8 mouse cellular contexts compared by ENCODE assay signal in genomic region chr6:136804705-136805408, GRCm38 (mm10). TPM values are rescaled to one million over a fixed set of nuclear protein-coding genes. Genes with fewer than 3 reads are reported as not detected.
DNase-seq lines count a peak whose midpoint lies in the region; ATAC-seq lines count a peak whose summit lies in the region.

No protein-coding gene starts in this region.

- no peak for DNase-seq in kidney, adult 8-10 months
- peak; percentile 77 for DNase-seq in NIH3T3 (ENCODE audit: low read depth)
- DNase-seq in hindbrain, embryonic 11.5 days (ENCODE audit: low spot score): peak; percentile 36
- DNase-seq in adrenal gland, postnatal 10 days: no peak
- no peak for DNase-seq in frontal cortex, postnatal 36 days (ENCODE audit: low spot score in 2 of 2)
- DNase-seq in layer of hippocampus, adult 9-10 months (ENCODE audit: low spot score): no peak

- H3K4me2 ChIP-seq in kidney, embryonic 14.5 days (replicated peaks; ENCODE audit: low read depth, low read length): peak overlapping the region; percentile 89
- peak overlapping the region; percentile 83 for H3K4me2 ChIP-seq in hindbrain, embryonic 11.5 days (replicated peaks; ENCODE audit: low read depth, low read length)
- H3K4me2 ChIP-seq in midbrain, embryonic 12.5 days (replicated peaks): peak overlapping the region; percentile 78

- no peaks in the 10 kb centered on the region for H3K27me3 ChIP-seq in kidney, embryonic 14.5 days (ENCODE audit: control insufficient read depth, insufficient read depth, low read length)
- no peaks in the 10 kb centered on the region for H3K27me3 ChIP-seq in hindbrain, embryonic 11.5 days (ENCODE audit: control insufficient read depth, insufficient read depth, low read length)
- H3K27me3 ChIP-seq in midbrain, embryonic 12.5 days: 0 out of 2 replicates have a peak, but pooled peaks cover 3% of the 10 kb centered on the region

- H3K36me3 ChIP-seq in kidney, embryonic 14.5 days (ENCODE audit: control insufficient read depth, insufficient read depth, low read length): no peaks in the 10 kb centered on the region; the same call in 1 of the 2 replicates
- H3K36me3 ChIP-seq in hindbrain, embryonic 11.5 days (ENCODE audit: control insufficient read depth, insufficient read depth, low read length): no peaks in the 10 kb centered on the region
- no peaks in the 10 kb centered on the region for H3K36me3 ChIP-seq in midbrain, embryonic 12.5 days

- H3K9me3 ChIP-seq in kidney, embryonic 14.5 days (ENCODE audit: control insufficient read depth, low read length): no peaks in the 10 kb centered on the region
- H3K9me3 ChIP-seq in hindbrain, embryonic 11.5 days (ENCODE audit: control insufficient read depth, low read length): no peaks in the 10 kb centered on the region
- no peaks in the 10 kb centered on the region for H3K9me3 ChIP-seq in midbrain, embryonic 12.5 days

- WGBS in kidney, embryonic 14.5 days: 35% methylated on average over 9 of the region's 9 CpGs
- WGBS in hindbrain, embryonic 11.5 days: 38% methylated on average over 9 of the region's 9 CpGs
- 40% methylated on average over 9 of the region's 9 CpGs for WGBS in midbrain, embryonic 12.5 days

- H3K9ac ChIP-seq in kidney, embryonic 14.5 days (ENCODE audit: low read depth, low read length): peak overlapping the region; percentile 96
- peak overlapping the region; percentile 99; the same call in 1 of the 2 replicates for H3K9ac ChIP-seq in hindbrain, embryonic 11.5 days (ENCODE audit: low read depth, low read length)
- H3K9ac ChIP-seq in midbrain, embryonic 12.5 days (replicated peaks): peak overlapping the region; percentile 95

- H3K27ac ChIP-seq in kidney, embryonic 14.5 days (ENCODE audit: low read depth, low read length): peak overlapping the region; percentile 100
- peak overlapping the region; percentile 100 for H3K27ac ChIP-seq in hindbrain, embryonic 11.5 days (ENCODE audit: low read depth, low read length)
- H3K27ac ChIP-seq in midbrain, embryonic 12.5 days (replicated peaks): peak overlapping the region; percentile 100

- H3K4me1 ChIP-seq in kidney, embryonic 14.5 days (ENCODE audit: control insufficient read depth, insufficient read depth, low read length): peaks cover 15% of the 10 kb centered on the region
- H3K4me1 ChIP-seq in hindbrain, embryonic 11.5 days (replicated peaks; ENCODE audit: control insufficient read depth, insufficient read depth, low read length): peaks cover 4% of the 10 kb centered on the region
- H3K4me1 ChIP-seq in midbrain, embryonic 12.5 days: peaks cover 32% of the 10 kb centered on the region

- H3K4me3 ChIP-seq in kidney, embryonic 14.5 days (ENCODE audit: low read length): peak overlapping the region; percentile 83
- peak overlapping the region; percentile 69; the same call in 1 of the 2 replicates for H3K4me3 ChIP-seq in hindbrain, embryonic 11.5 days (ENCODE audit: low read depth, low read length)
- peak overlapping the region; percentile 73 for H3K4me3 ChIP-seq in midbrain, embryonic 12.5 days

- ATAC-seq in kidney, embryonic 14.5 days (ENCODE audit: low FRiP score, low TSS enrichment): no peak
- no peak for ATAC-seq in hindbrain, embryonic 11.5 days (ENCODE audit: low FRiP score)
- ATAC-seq in midbrain, embryonic 12.5 days (ENCODE audit: low FRiP score, low read depth): no peak

RNA-seq across cellular contexts. Expression of gene Hist4h4, which starts 0.6 kb away (rescaled TPM):
- polyA plus RNA-seq in kidney, embryonic 14.5 days (2014; fragmentation: Nextera tagmentation; extraction: Ambion mirVana): 1.2 and 2.3 TPM in 2 replicates
- polyA plus RNA-seq in hindbrain, embryonic 11.5 days (2014; fragmentation: Nextera tagmentation; extraction: Ambion mirVana): 0.69 and 0.95 TPM in 2 replicates
- 0.84 and 0.94 TPM in 2 replicates for polyA plus RNA-seq in midbrain, embryonic 12.5 days (2016; fragmentation: Nextera tagmentation; extraction: Ambion mirVana)
- total RNA-seq in adrenal gland, postnatal 10 days (2021): 10 to 100 TPM; 28.3 to 29.2 TPM

RNA-seq across cellular contexts. Expression of gene H2afj, which starts 3.2 kb away (rescaled TPM):
- polyA plus RNA-seq in kidney, embryonic 14.5 days (2014; fragmentation: Nextera tagmentation; extraction: Ambion mirVana): 96.0 and 104 TPM in 2 replicates
- 100 and 105 TPM in 2 replicates for polyA plus RNA-seq in hindbrain, embryonic 11.5 days (2014; fragmentation: Nextera tagmentation; extraction: Ambion mirVana)
- 114 and 117 TPM in 2 replicates for polyA plus RNA-seq in midbrain, embryonic 12.5 days (2016; fragmentation: Nextera tagmentation; extraction: Ambion mirVana)
- 10 to 100 TPM; 71.1 to 85.2 TPM for total RNA-seq in adrenal gland, postnatal 10 days (2021)

RNA-seq across cellular contexts. Expression of gene BC049715, which starts 22.6 kb away (rescaled TPM):
- 1.7 and 1.9 TPM in 2 replicates for polyA plus RNA-seq in kidney, embryonic 14.5 days (2014; fragmentation: Nextera tagmentation; extraction: Ambion mirVana)
- 0.90 and 2.3 TPM in 2 replicates for polyA plus RNA-seq in hindbrain, embryonic 11.5 days (2014; fragmentation: Nextera tagmentation; extraction: Ambion mirVana)
- 2.0 and 2.3 TPM in 2 replicates for polyA plus RNA-seq in midbrain, embryonic 12.5 days (2016; fragmentation: Nextera tagmentation; extraction: Ambion mirVana)
- total RNA-seq in adrenal gland, postnatal 10 days (2021): under 1 TPM; 0.73 to 0.75 TPM

RNA-seq across cellular contexts. Expression of gene Wbp11, which starts 23.2 kb away (rescaled TPM):
- 91.5 and 136 TPM in 2 replicates for polyA plus RNA-seq in kidney, embryonic 14.5 days (2014; fragmentation: Nextera tagmentation; extraction: Ambion mirVana)
- 116 and 130 TPM in 2 replicates for polyA plus RNA-seq in hindbrain, embryonic 11.5 days (2014; fragmentation: Nextera tagmentation; extraction: Ambion mirVana)
- 126 and 132 TPM in 2 replicates for polyA plus RNA-seq in midbrain, embryonic 12.5 days (2016; fragmentation: Nextera tagmentation; extraction: Ambion mirVana)
- total RNA-seq in adrenal gland, postnatal 10 days (2021): 10 to 100 TPM; 82.5 to 86.5 TPM

RNA-seq across cellular contexts. Expression of gene Gucy2c, which starts 23.3 kb away (rescaled TPM):
- polyA plus RNA-seq in kidney, embryonic 14.5 days (2014; fragmentation: Nextera tagmentation; extraction: Ambion mirVana): 0.10 TPM in 1 of 2 replicates, not detected in the other
- 0.24 TPM in 1 of 2 replicates, not detected in the other for polyA plus RNA-seq in hindbrain, embryonic 11.5 days (2014; fragmentation: Nextera tagmentation; extraction: Ambion mirVana)
- 0.39 and 0.64 TPM in 2 replicates for polyA plus RNA-seq in midbrain, embryonic 12.5 days (2016; fragmentation: Nextera tagmentation; extraction: Ambion mirVana)
- under 1 TPM; 0.15 to 0.21 TPM for total RNA-seq in adrenal gland, postnatal 10 days (2021)

Comparison
In these comparisons a context has a peak if more than half of its experiments do, and no peak if none do; other contexts are left out.
1. DNase-seq: peak in NIH3T3 (single experiment) and hindbrain, embryonic 11.5 days (single experiment); none in kidney, adult 8-10 months (0 of 2), adrenal gland, postnatal 10 days (single experiment), frontal cortex, postnatal 36 days (0 of 2) and layer of hippocampus, adult 9-10 months (single experiment).
2. Peak in every context shown above with its lines, with median percentiles within 50 percentile points of each other: H3K27ac ChIP-seq, H3K4me2 ChIP-seq, H3K4me3 ChIP-seq and H3K9ac ChIP-seq.